Mouse (Mus musculus) kidney, adult 2 months (tissue): Measurements from ENCODE around the gene Arih2.

ENCODE experiments used
- CTCF ChIP-seq: fragments of 200-500 bp; conservative IDR thresholded peaks from 2 replicates; pipeline ENCODE4 v1.5.1; 2011; ENCODE audit warnings: low read depth, mild to moderate bottlenecking, control low read depth, low read length, moderate library complexity, mixed read lengths; ENCODE audit not compliant: insufficient read depth, insufficient read length
- POLR2A ChIP-seq: fragments of 200-500 bp; IDR thresholded peaks from one replicate; pipeline ENCODE4 v1.6.1; 2011; ENCODE audit warnings: low read depth, low read length, control low read depth

DNA sequence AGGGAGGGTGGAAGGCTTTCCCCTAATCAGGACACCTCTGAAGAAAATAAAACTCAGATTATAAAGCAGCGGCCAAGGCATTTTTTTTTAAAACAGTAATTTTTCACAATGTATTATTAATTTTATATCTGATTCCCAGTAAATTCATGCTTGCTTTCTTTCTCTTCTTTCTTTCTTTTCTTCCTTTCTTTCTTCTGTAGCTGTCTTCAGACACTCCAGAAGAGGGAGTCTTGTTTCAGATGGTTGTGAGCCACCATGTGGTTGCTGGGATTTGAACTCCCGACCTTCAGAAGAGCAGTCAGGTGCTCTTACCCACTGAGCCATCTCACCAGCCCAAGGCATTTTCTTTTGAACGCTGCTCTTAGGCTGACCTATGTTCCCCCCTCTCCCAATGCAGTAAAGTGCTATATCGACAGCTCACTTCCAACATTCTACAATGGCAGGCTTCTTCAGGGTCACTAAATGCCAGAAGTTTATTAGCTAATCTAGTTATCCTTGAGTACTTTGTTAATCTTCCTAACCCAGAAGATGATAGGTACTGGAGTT lies 50.1 kb downstream of the Arih2 start:
- TF ChIP-seq POLR2A (no peak), CTCF (no peak)
